Mouse (Mus musculus) urinary bladder, postnatal 0 days (tissue): ENCODE measurements around the gene Tbx1. TPM values are rescaled to one million over a fixed set of nuclear protein-coding genes. Genes with fewer than 3 reads are reported as not detected.

Source experiments
- polyA plus RNA-seq: library from polyadenylated mRNA; unstranded; fragments of >200 nt; fragmentation: Nextera tagmentation; extraction: Ambion mirVana; gene quantifications from 2 replicates; pipeline ENCODE4 v1.2.1, GENCODE M21; 2015

Tbx1 gene
- 0.47 and 0.51 TPM in 2 replicates for polyA plus RNA-seq

GRCm38 (mm10) chr16:18589804-18590790 is at the start of gene Tbx1:
Tbx1 (minus strand) TSS chr16:18590671.

GRCm38 (mm10) chr16:18629390-18630231 is 39.1 kb upstream of the Tbx1 start, which contains the start of gene Sept5:
Sept5 (minus strand) TSS chr16:18629954.

GRCm38 (mm10) chr16:18626376-18626878 is 36.0 kb upstream of the Tbx1 start, which contains the start of gene Gm49601:
Gm49601 (minus strand) TSS chr16:18626427.

GRCm38 (mm10) chr16:18622019-18622418 is 31.5 kb upstream of the Tbx1 start, which contains the start of gene Gp1bb:
Gp1bb (minus strand) TSS chr16:18622403.

Other genes with a start within 250 kb of the Tbx1 start
- 27.0 and 27.2 TPM in 2 replicates for gene Tango2, start 242.6 kb downstream of the Tbx1 start, polyA plus RNA-seq
- 5.0 and 6.0 TPM in 2 replicates for gene Arvcf, start 242.5 kb downstream of the Tbx1 start, polyA plus RNA-seq
- gene Txnrd2, start 164.3 kb downstream of the Tbx1 start, polyA plus RNA-seq = 18.6 and 18.8 TPM in 2 replicates
- 163 and 182 TPM in 2 replicates for gene Comt, start 163.8 kb downstream of the Tbx1 start, polyA plus RNA-seq
- gene Gnb1l, start 92.0 kb downstream of the Tbx1 start, polyA plus RNA-seq = 9.1 and 11.1 TPM in 2 replicates
- 1.6 and 2.2 TPM in 2 replicates for gene Rtl10, start 91.8 kb downstream of the Tbx1 start, polyA plus RNA-seq
- 5.2 and 6.6 TPM in 2 replicates for gene Gp1bb, start 31.7 kb upstream of the Tbx1 start, polyA plus RNA-seq
- gene Gm49601, start 35.8 kb upstream of the Tbx1 start, polyA plus RNA-seq = 1.1 and 1.5 TPM in 2 replicates
- gene Sept5, start 39.3 kb upstream of the Tbx1 start, polyA plus RNA-seq = 33.1 and 43.4 TPM in 2 replicates
- gene Cldn5, start 186.2 kb upstream of the Tbx1 start, polyA plus RNA-seq = 27.9 and 36.5 TPM in 2 replicates
- 68.8 and 69.4 TPM in 2 replicates for gene Ufd1, start 221.1 kb upstream of the Tbx1 start, polyA plus RNA-seq
- 7.9 and 10.9 TPM in 2 replicates for gene Cdc45, start 221.3 kb upstream of the Tbx1 start, polyA plus RNA-seq
- 30.5 and 34.4 TPM in 2 replicates for gene 2510002D24Rik, start 245.9 kb upstream of the Tbx1 start, polyA plus RNA-seq
- gene Gm28539, start 245.9 kb upstream of the Tbx1 start, polyA plus RNA-seq = not detected in 2 replicates